Mouse (Mus musculus): ENCODE measurements around the gene Gpnmb.

DNA sequence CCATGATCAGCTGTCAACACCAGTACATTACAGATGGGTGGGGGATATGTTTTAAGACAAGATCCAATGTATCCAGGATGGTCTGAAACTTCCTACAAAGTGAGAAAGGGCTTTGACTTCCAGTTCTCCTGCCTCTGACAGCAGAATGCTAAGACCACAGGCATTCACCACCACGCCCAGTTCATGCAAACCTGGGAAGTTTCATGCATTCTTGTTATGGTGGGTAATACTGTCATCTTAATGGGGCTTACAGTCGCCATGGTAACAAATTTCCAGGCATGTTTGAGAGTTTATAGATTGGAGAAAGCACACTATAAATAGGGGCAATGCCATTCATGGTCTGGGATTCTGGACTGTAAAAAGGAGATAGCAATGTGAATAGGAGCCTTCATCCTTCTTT, 72.8 kb downstream of the Gpnmb start:
- no peak for TF ChIP-seq CTCF (IDR thresholded peaks at IDR 0.05; ENCODE audit: low read depth)
- no peak for TF ChIP-seq EP300 (IDR thresholded peaks at IDR 0.05; ENCODE audit: low read depth)
